Mouse (Mus musculus) liver, embryonic 16.5 days (tissue): ENCODE measurements around the gene Poc1a. TPM values are rescaled to one million over a fixed set of nuclear protein-coding genes. Genes with fewer than 3 reads are reported as not detected.

Experiments used
- ATAC-seq: fragments of 200-750 bp; cut with Nextera tagmentation; 2 replicates; pipeline ENCODE4 v1.8.0; 2017; ENCODE audit warnings: low read depth, mild to moderate bottlenecking, moderate number of reproducible peaks, moderate library complexity
- H3K27ac ChIP-seq: fragments of 300-500 bp; sonication (generic); 2 replicates; pipeline ENCODE4 v1.5.1; 2014; ENCODE audit warnings: mild to moderate bottlenecking, low read length
- H3K27me3 ChIP-seq: fragments of 300-500 bp; sonication (generic); 2 replicates; pipeline ENCODE4 v1.6.1; 2014; ENCODE audit warnings: low read depth, low read length, mixed read lengths; ENCODE audit not compliant: control insufficient read depth, insufficient read depth
- H3K36me3 ChIP-seq: fragments of 300-500 bp; sonication (generic); 2 replicates; pipeline ENCODE4 v1.6.1; 2014; ENCODE audit warnings: mild to moderate bottlenecking; ENCODE audit not compliant: control insufficient read depth, insufficient read depth
- H3K4me1 ChIP-seq: fragments of 300-500 bp; sonication (generic); 2 replicates; pipeline ENCODE4 v1.6.1; 2014; ENCODE audit warnings: low read depth, low read length, mixed read lengths; ENCODE audit not compliant: control insufficient read depth
- H3K4me2 ChIP-seq: fragments of 300-500 bp; sonication (generic); 2 replicates; pipeline ENCODE4 v1.6.1; 2014; ENCODE audit warnings: low read depth, low read length, mixed read lengths
- H3K4me3 ChIP-seq: fragments of 300-500 bp; sonication (generic); 2 replicates; pipeline ENCODE4 v1.5.1; 2014; ENCODE audit warnings: low read depth, mild to moderate bottlenecking, low read length
- H3K9ac ChIP-seq: fragments of 300-500 bp; sonication (generic); 2 replicates; pipeline ENCODE4 v1.6.1; 2014; ENCODE audit warnings: low read depth, low read length
- H3K9me3 ChIP-seq: fragments of 300-500 bp; sonication (generic); replicated peaks from 2 replicates; pipeline ENCODE4 v1.6.1; 2016; ENCODE audit warnings: low read length; ENCODE audit not compliant: control insufficient read depth
- WGBS: fragments of 180-500 bp; shearing (Covaris S2); extraction: QIAGEN DNeasy Blood & Tissue Kit; methylation state at CpG from one replicate; pipeline ENCODE4 v1.1.7; 2014; ENCODE audit not compliant: insufficient replicate concordance; 5-methylcytosine and 5-hydroxymethylcytosine counted together
- polyA plus RNA-seq: library from polyadenylated mRNA; unstranded; fragments of >200 nt; fragmentation: Nextera tagmentation; extraction: Ambion mirVana; gene quantifications from 2 replicates; pipeline ENCODE4 v1.2.1, GENCODE M21; 2015

Poc1a gene
- polyA plus RNA-seq, 1 experiment from 2014 or later: 21.0 TPM

DNA sequence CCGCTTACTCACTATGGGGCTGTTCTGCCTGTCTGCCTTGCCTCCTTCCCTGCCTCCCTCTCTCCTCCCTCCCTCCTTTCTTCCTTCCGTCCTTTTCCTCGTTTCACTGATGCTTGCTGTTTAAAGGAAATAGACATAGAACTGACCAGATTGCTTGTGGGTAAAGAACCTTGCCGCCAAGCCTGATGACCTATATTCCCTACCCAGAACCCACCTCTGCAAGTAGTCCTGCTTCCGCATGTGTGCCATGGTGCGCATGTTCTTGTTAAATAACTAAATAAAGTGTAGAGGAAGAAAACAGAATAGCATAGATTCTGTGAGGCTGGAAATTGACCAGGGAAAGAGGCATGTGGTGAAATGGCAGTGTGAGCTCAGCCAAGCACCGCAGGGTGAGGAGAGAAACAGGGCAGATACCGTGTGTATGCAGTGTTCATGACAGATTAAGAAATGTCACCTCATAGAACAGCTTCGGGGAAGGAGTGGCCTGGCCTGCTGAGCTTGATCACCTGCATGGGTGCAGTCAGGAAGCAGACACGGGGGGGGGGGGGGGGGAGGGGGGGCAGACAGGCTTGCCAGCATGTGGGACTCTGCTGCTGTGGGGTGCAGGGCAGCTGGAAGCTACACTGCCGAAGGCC lies 20.7 kb downstream of the Poc1a start:
- H3K4me2 ChIP-seq: no peak overlapping the region
- H3K4me3 ChIP-seq: no peak overlapping the region
- H3K27ac ChIP-seq: no peak overlapping the region
- H3K36me3 ChIP-seq: no peaks in the 10 kb centered on the region
- no peaks in the 10 kb centered on the region for H3K27me3 ChIP-seq
- H3K4me1 ChIP-seq: peaks cover 14% of the 10 kb centered on the region
- no peak overlapping the region for H3K9ac ChIP-seq
- 67% methylated on average over 11 of the region's 11 CpGs for WGBS
- no peak for ATAC-seq
- no peaks in the 10 kb centered on the region for H3K9me3 ChIP-seq

DNA sequence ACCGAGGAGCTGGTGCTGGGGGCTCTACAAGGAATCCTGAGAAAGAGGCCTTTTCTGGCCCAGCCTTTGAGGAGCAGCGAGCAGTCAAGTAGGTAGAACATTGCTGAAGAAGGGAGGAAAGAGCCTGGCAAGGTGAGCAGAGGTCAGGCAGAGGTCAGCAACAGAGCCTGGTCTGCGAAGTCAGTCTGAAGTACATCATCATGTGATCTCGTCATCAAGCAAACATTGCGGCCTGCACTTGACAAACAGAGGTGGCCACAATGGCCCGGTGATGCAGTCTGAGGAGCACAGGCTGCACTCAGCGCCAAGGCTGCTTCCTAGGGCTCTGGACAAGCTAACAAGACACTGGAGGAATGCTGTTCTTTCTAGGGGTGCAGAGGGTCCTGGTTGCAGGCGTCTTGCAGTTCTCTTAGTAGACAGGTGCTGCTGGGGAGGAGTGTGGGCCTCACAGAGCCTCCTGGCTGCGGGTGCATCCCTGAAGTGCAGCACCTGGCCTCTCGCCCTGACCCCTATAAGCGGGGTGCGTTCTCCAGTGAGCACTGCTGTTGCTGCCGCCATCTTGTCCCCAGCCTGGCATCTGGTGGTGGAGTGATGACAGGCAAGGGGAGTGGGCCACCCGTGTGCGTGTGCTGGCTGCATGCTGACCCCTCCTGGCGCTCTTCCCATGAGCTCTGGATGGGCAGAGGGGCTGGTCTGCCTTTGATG lies 21.7 kb downstream of the Poc1a start:
- no peaks in the 10 kb centered on the region for H3K9me3 ChIP-seq
- no peak overlapping the region for H3K4me3 ChIP-seq
- WGBS: 78% methylated on average over 16 of the region's 16 CpGs
- H3K9ac ChIP-seq: no peak overlapping the region
- ATAC-seq: no peak
- H3K4me2 ChIP-seq: no peak overlapping the region
- H3K36me3 ChIP-seq: no peaks in the 10 kb centered on the region
- H3K27me3 ChIP-seq: no peaks in the 10 kb centered on the region
- peaks cover 14% of the 10 kb centered on the region for H3K4me1 ChIP-seq
- no peak overlapping the region for H3K27ac ChIP-seq

DNA sequence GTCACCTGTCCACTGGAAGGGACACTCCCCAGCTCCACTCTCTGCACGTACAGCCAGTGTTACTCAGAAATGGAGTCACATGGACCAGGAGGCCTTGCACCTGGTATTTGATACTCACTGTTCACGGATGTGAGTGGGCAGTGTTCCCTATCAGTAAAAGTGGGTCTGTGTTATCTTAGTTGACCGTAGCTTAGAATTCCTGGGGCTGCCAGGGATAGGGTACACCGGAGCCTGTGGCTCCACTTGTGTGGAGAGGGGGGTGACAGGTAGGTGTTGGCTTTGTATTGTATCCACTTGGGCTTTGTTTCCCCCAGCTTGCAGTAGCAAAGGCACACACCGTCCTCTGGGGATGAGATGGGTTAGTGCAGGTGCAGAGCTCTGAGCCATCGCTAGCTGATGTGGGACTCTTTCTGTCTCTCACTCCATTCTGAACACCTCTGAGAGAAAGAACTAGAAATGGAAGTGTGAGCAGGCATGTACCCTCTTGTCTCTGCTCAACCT lies 22.6 kb downstream of the Poc1a start:
- no peak for ATAC-seq
- Histone ChIP-seq H3K4me3 (no peak overlapping the region), H3K27me3 (no peaks in the 10 kb centered on the region), H3K9ac (no peak overlapping the region), H3K27ac (no peak overlapping the region), H3K9me3 (no peaks in the 10 kb centered on the region), H3K4me2 (no peak overlapping the region), H3K36me3 (no peaks in the 10 kb centered on the region; the same call in 1 of the 2 replicates), H3K4me1 (peaks cover 14% of the 10 kb centered on the region)
- 80% methylated on average over 6 of the region's 6 CpGs for WGBS

DNA sequence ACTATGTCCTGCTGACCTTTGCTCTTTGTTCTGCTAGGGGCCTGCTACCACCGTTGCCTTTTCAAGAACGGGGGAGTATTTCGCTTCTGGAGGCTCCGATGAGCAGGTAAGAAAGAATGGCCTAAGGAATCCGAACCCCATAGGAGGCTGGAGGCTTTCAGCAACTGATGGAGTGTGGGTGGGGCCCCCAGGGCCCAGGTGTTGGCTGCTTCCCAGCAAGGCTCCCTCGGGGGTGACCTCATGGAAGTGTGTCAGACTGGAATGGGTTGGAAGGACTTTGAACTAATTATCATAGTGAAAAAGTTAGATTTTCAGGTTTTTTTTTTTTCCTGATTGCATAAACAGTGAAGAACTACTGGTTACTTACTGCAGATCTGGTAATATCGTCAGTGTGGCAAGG lies 24.4 kb downstream of the Poc1a start:
- no peaks in the 10 kb centered on the region for H3K9me3 ChIP-seq
- no peak for ATAC-seq
- WGBS: 67% methylated on average over 7 of the region's 7 CpGs
- no peak overlapping the region for H3K9ac ChIP-seq
- no peaks in the 10 kb centered on the region; the same call in 1 of the 2 replicates for H3K36me3 ChIP-seq
- no peak overlapping the region for H3K4me2 ChIP-seq
- H3K27me3 ChIP-seq: no peaks in the 10 kb centered on the region
- H3K4me1 ChIP-seq: peaks cover 16% of the 10 kb centered on the region
- H3K4me3 ChIP-seq: no peak overlapping the region
- no peak overlapping the region for H3K27ac ChIP-seq

DNA sequence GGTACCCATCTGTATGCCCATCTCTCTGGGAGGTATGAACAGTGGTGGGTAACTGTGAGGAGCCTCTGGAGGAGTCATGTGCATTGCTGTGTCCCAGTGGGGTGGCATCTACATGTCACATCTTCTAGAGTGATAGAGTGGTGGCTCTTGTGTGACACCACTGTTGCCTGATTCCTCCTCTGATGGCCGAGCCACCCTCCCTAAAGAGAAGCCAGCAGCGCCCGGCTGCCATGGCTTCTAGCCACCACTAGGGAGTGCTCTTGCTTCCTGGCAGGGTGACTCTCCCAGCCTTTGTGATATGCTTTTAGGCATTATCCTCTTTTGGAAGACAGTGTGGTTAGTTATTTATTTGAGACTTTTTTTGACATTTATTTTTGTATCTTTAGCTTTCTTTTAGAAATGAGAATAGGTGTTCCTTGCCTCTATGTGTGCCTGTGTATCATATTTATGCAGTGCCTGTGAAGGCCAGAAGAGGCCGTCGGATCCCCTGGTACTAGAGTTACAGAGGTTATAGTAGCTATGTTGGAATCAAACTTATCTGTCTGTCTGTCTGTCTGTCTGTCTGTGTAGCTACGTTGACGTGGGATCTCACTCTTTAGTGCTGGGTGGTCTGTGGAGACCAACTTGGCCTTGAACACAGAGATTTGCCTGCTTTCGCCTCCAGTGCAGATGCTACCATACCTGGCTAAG lies 25.9 kb downstream of the Poc1a start:
- Histone ChIP-seq H3K9me3 (no peaks in the 10 kb centered on the region), H3K36me3 (no peaks in the 10 kb centered on the region; the same call in 1 of the 2 replicates), H3K4me3 (no peak overlapping the region), H3K9ac (no peak overlapping the region), H3K27ac (no peak overlapping the region), H3K4me2 (no peak overlapping the region), H3K27me3 (no peaks in the 10 kb centered on the region), H3K4me1 (peaks cover 16% of the 10 kb centered on the region)
- WGBS: 39% methylated on average over 8 of the region's 8 CpGs
- ATAC-seq: peak; percentile 39; the same call in 1 of the 2 replicates

DNA sequence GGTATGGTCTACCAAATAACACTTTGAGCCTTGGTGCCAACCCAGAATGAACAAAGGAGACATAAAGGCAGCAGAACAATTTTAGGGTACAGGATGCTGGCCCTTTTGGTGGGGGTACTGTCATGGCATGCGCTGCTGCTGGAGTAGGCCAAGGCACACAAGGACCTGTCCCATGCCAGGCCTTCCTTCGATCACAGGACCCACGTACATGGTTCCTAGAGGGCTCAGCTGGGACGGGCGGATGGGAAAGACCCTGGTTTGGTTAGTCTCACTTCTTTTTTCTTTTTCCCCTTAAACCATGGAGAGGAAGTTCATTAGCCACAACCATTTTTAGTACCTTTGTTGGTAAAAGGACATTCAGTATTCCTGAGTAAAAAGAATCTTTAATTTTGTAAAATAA lies 27.3 kb downstream of the Poc1a start:
- 64% methylated on average over 5 of the region's 5 CpGs for WGBS
- Histone ChIP-seq H3K27me3 (no peaks in the 10 kb centered on the region), H3K9ac (no peak overlapping the region), H3K4me2 (no peak overlapping the region), H3K4me3 (no peak overlapping the region), H3K4me1 (peaks cover 13% of the 10 kb centered on the region), H3K9me3 (no peaks in the 10 kb centered on the region), H3K36me3 (no peaks in the 10 kb centered on the region; the same call in 1 of the 2 replicates), H3K27ac (peak overlapping the region; percentile 14; the same call in 1 of the 2 replicates)
- no peak for ATAC-seq

DNA sequence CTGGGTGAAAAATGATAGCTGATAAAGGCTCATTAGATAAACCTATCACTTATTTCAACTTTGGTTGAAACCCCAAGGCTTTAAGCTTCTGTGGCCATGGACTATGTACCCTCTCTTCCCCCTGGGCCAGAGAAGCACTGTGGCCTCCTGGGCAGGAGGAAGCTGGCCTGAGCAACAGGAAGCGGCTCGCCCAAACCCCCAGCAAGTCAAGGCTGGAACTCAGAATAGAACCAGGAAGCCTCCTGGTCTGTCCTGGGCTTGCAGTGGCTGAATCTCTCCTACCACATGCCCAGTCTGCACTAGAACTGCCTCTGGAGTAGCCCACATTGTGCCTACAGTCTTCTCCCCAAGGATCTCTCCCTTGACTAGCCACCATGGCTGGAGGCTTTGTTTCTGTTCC lies 27.7 kb downstream of the Poc1a start:
- peaks cover 13% of the 10 kb centered on the region for H3K4me1 ChIP-seq
- ATAC-seq: 0 out of 2 replicates have a peak, but pooled peaks have one; percentile 19
- H3K4me3 ChIP-seq: no peak overlapping the region
- no peaks in the 10 kb centered on the region for H3K9me3 ChIP-seq
- 56% methylated on average over 2 of the region's 2 CpGs for WGBS
- no peaks in the 10 kb centered on the region; the same call in 1 of the 2 replicates for H3K36me3 ChIP-seq
- no peaks in the 10 kb centered on the region for H3K27me3 ChIP-seq
- H3K4me2 ChIP-seq: no peak overlapping the region
- H3K9ac ChIP-seq: no peak overlapping the region
- peak overlapping the region; percentile 45 for H3K27ac ChIP-seq

DNA sequence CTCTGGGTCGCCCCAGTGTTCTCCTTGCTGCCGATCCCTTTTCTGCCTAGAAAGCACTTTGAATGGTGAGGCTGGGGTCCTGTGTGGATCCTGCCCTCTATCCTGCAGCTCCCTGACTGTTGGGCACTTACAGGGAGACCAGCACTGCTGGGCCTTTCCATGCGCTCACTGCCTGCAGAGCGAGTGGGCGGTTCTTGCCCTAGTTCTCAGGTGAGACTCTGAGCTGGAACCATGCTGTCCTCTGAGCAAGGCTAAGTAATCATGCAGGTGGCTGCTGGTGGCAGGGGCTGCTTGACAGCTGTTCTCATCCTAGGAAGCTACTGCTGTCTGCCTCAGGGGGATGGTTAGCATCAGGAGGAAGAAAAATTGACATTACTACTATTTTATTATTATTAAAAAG lies 28.1 kb downstream of the Poc1a start:
- Histone ChIP-seq H3K4me2 (no peak overlapping the region), H3K9me3 (no peaks in the 10 kb centered on the region), H3K9ac (no peak overlapping the region), H3K4me1 (peaks cover 13% of the 10 kb centered on the region), H3K36me3 (no peaks in the 10 kb centered on the region; the same call in 1 of the 2 replicates), H3K4me3 (no peak overlapping the region), H3K27me3 (no peaks in the 10 kb centered on the region), H3K27ac (peak overlapping the region; percentile 45)
- 75% methylated on average over 5 of the region's 5 CpGs for WGBS
- no peak for ATAC-seq
